Mouse (Mus musculus) hindbrain, embryonic 14.5 days (tissue): ENCODE results near the gene Nhsl1. TPM values are rescaled to one million over a fixed set of nuclear protein-coding genes. Genes with fewer than 3 reads are reported as not detected.
"Not testable (repeated sequence)": the region's sequence is repeated elsewhere in the genome, so short reads cannot be mapped to it uniquely, and the experiment has no call there.

Source experiments
- ATAC-seq: fragments of 200-750 bp; cut with Nextera tagmentation; 2 replicates; pipeline ENCODE4 v1.8.0; 2017; ENCODE audit warnings: moderate number of reproducible peaks, mild to moderate bottlenecking, moderate TSS enrichment, moderate library complexity; ENCODE audit not compliant: low FRiP score
- DNase-seq: peaks from one replicate; pipeline ENCODE4 v3.0.0-alpha.2; 2015; ENCODE audit warnings: low spot score
- H3K27ac ChIP-seq: fragments of 300-500 bp; sonication (generic); 2 replicates; pipeline ENCODE4 v1.5.1; 2014; ENCODE audit warnings: mild to moderate bottlenecking, moderate library complexity
- H3K27me3 ChIP-seq: fragments of 300-500 bp; sonication (generic); 2 replicates; pipeline ENCODE4 v1.6.1; 2014; ENCODE audit warnings: mild to moderate bottlenecking, low read length, mixed read lengths; ENCODE audit not compliant: control insufficient read depth, insufficient read depth
- H3K36me3 ChIP-seq: fragments of 300-500 bp; sonication (generic); replicated peaks from 2 replicates; pipeline ENCODE4 v1.6.1; 2014; ENCODE audit not compliant: control insufficient read depth, insufficient read depth
- H3K4me1 ChIP-seq: fragments of 300-500 bp; sonication (generic); replicated peaks from 2 replicates; pipeline ENCODE4 v1.6.1; 2014; ENCODE audit warnings: antibody characterized with exemption, low read length, mixed read lengths; ENCODE audit not compliant: control insufficient read depth, insufficient read depth
- H3K4me2 ChIP-seq: fragments of 300-500 bp; sonication (generic); replicated peaks from 2 replicates; pipeline ENCODE4 v1.6.1; 2014; ENCODE audit warnings: mild to moderate bottlenecking, moderate library complexity
- H3K4me3 ChIP-seq: fragments of 300-500 bp; sonication (generic); replicated peaks from 2 replicates; pipeline ENCODE4 v1.5.1; 2014; ENCODE audit warnings: mild to moderate bottlenecking, low read length
- H3K9ac ChIP-seq: fragments of 300-500 bp; sonication (generic); 2 replicates; pipeline ENCODE4 v1.6.1; 2014
- H3K9me3 ChIP-seq: fragments of 300-500 bp; sonication (generic); 2 replicates; pipeline ENCODE4 v1.6.1; 2016; ENCODE audit warnings: low read length; ENCODE audit not compliant: control insufficient read depth
- WGBS: fragments of 180-500 bp; shearing (Covaris S2); extraction: QIAGEN DNeasy Blood & Tissue Kit; methylation state at CpG from one replicate; pipeline ENCODE4 v1.1.7; 2014; 5-methylcytosine and 5-hydroxymethylcytosine counted together
- polyA plus RNA-seq: library from polyadenylated mRNA; unstranded; fragments of >200 nt; fragmentation: Nextera tagmentation; extraction: Ambion mirVana; gene quantifications from 2 replicates; pipeline ENCODE4 v1.2.1, GENCODE M21; 2014

Nhsl1 gene
- polyA plus RNA-seq, 1 experiment from 2014 or later: 17.8 TPM

- Histone ChIP-seq H3K4me3 (no peak overlapping the region), H3K36me3 (no peaks in the 10 kb centered on the region), H3K9ac (no peak overlapping the region), H3K9me3 (no peaks in the 10 kb centered on the region), H3K27me3 (no peaks in the 10 kb centered on the region), H3K27ac (no peak overlapping the region), H3K4me1 (peaks cover 26% of the 10 kb centered on the region), H3K4me2 (no peak overlapping the region)
- DNase-seq: no peak
- ATAC-seq: no peak
- WGBS: 69% methylated on average over 6 of the region's 6 CpGs
Observed at GRCm38 (mm10) chr10:18435454-18435853, 116.7 kb downstream of the Nhsl1 start.

GRCm38 (mm10) chr10:18435938-18436337 is 117.2 kb downstream of the Nhsl1 start:
- DNase-seq (no peak), ATAC-seq (no peak)
- whole genome bisulfite sequencing: 59% methylated on average over 7 of the region's 7 CpGs
- no peaks in the 10 kb centered on the region for H3K27me3 ChIP-seq
- H3K9ac ChIP-seq: 0 out of 2 replicates have a peak overlapping the region, but pooled peaks have one; percentile 5
- no peak overlapping the region for H3K4me2 ChIP-seq
- no peak overlapping the region for H3K4me3 ChIP-seq
- no peaks in the 10 kb centered on the region for H3K9me3 ChIP-seq
- H3K4me1 ChIP-seq: peaks cover 21% of the 10 kb centered on the region
- no peak overlapping the region for H3K27ac ChIP-seq
- H3K36me3 ChIP-seq: no peaks in the 10 kb centered on the region

GRCm38 (mm10) chr10:18437584-18437983 is 118.8 kb downstream of the Nhsl1 start:
- Histone ChIP-seq H3K4me1 (0 out of 2 replicates have a peak, but pooled peaks cover 13% of the 10 kb centered on the region), H3K4me3 (no peak overlapping the region), H3K9ac (no peak overlapping the region), H3K9me3 (no peaks in the 10 kb centered on the region), H3K27ac (no peak overlapping the region), H3K4me2 (no peak overlapping the region), H3K36me3 (no peaks in the 10 kb centered on the region), H3K27me3 (no peaks in the 10 kb centered on the region)
- WGBS: 38% methylated on average over 2 of the region's 2 CpGs
- ATAC-seq (no peak), DNase-seq (no peak)

GRCm38 (mm10) chr10:18445603-18446358 is 127.0 kb downstream of the Nhsl1 start:
- Histone ChIP-seq H3K27me3 (no peaks in the 10 kb centered on the region), H3K27ac (no peak overlapping the region), H3K4me2 (peak overlapping the region; percentile 22), H3K9me3 (no peaks in the 10 kb centered on the region), H3K9ac (no peak overlapping the region), H3K4me1 (peaks cover 18% of the 10 kb centered on the region), H3K36me3 (no peaks in the 10 kb centered on the region), H3K4me3 (no peak overlapping the region)
- DNase-seq (no peak), ATAC-seq (peak; percentile 51; the same call in 1 of the 2 replicates)
- 21% methylated on average over 6 of the region's 6 CpGs for WGBS

- no peak overlapping the region for H3K27ac ChIP-seq
- DNase-seq: no peak
- ATAC-seq: peak; percentile 42; the same call in 1 of the 2 replicates
- no peak overlapping the region for H3K9ac ChIP-seq
- H3K4me2 ChIP-seq: peak overlapping the region; percentile 22
- no peaks in the 10 kb centered on the region for H3K9me3 ChIP-seq
- no peaks in the 10 kb centered on the region for H3K36me3 ChIP-seq
- H3K4me1 ChIP-seq: peaks cover 21% of the 10 kb centered on the region
- no peaks in the 10 kb centered on the region for H3K27me3 ChIP-seq
- 4% methylated on average over 5 of the region's 7 CpGs for WGBS
- H3K4me3 ChIP-seq: no peak overlapping the region
Observed at GRCm38 (mm10) chr10:18446359-18446820, 127.6 kb downstream of the Nhsl1 start.

- Histone ChIP-seq H3K4me2 (no peak overlapping the region), H3K4me3 (no peak overlapping the region), H3K27me3 (no peaks in the 10 kb centered on the region), H3K9ac (no peak overlapping the region), H3K27ac (no peak overlapping the region), H3K4me1 (peaks cover 21% of the 10 kb centered on the region), H3K9me3 (no peaks in the 10 kb centered on the region), H3K36me3 (no peaks in the 10 kb centered on the region)
- WGBS: 67% methylated on average over 4 of the region's 4 CpGs
- ATAC-seq: no peak
- DNase-seq: no peak
Observed at GRCm38 (mm10) chr10:18447299-18447698, 128.5 kb downstream of the Nhsl1 start.

- not testable (repeated sequence) for H3K27ac ChIP-seq, H3K36me3 ChIP-seq, H3K9ac ChIP-seq, ATAC-seq, DNase-seq, H3K4me2 ChIP-seq, H3K9me3 ChIP-seq, H3K4me3 ChIP-seq, H3K27me3 ChIP-seq
- peaks cover 24% of the 10 kb centered on the region for H3K4me1 ChIP-seq
- 95% methylated on average over 7 of the region's 7 CpGs for WGBS
Observed at GRCm38 (mm10) chr10:18448896-18449295, 130.1 kb downstream of the Nhsl1 start.

GRCm38 (mm10) chr10:18453380-18453779 is 134.6 kb downstream of the Nhsl1 start:
- H3K27me3 ChIP-seq: no peaks in the 10 kb centered on the region
- no peak overlapping the region for H3K4me3 ChIP-seq
- 0 out of 2 replicates have a peak overlapping the region, but pooled peaks have one; percentile 9 for H3K27ac ChIP-seq
- peak; percentile 88 for DNase-seq
- WGBS: 31% methylated on average over 4 of the region's 4 CpGs
- peaks cover 25% of the 10 kb centered on the region for H3K4me1 ChIP-seq
- H3K9me3 ChIP-seq: no peaks in the 10 kb centered on the region
- H3K9ac ChIP-seq: no peak overlapping the region
- no peaks in the 10 kb centered on the region for H3K36me3 ChIP-seq
- no peak overlapping the region for H3K4me2 ChIP-seq
- peak; percentile 82 for ATAC-seq

GRCm38 (mm10) chr10:18454161-18454560 is 135.4 kb downstream of the Nhsl1 start:
- 85% methylated on average over 3 of the region's 3 CpGs for WGBS
- Histone ChIP-seq H3K4me2 (no peak overlapping the region), H3K36me3 (no peaks in the 10 kb centered on the region), H3K4me3 (no peak overlapping the region), H3K4me1 (peaks cover 33% of the 10 kb centered on the region), H3K9ac (no peak overlapping the region), H3K9me3 (no peaks in the 10 kb centered on the region), H3K27me3 (no peaks in the 10 kb centered on the region), H3K27ac (no peak overlapping the region)
- DNase-seq: no peak
- ATAC-seq: no peak
